Mouse (Mus musculus) CH12.LX (cell line): ENCODE results near the gene Olfr1006. TPM values are rescaled to one million over a fixed set of nuclear protein-coding genes. Genes with fewer than 3 reads are reported as not detected.

Source experiments
- DNase-seq: peaks from one replicate; pipeline ENCODE4 v3.0.0-alpha.2; 2013; ENCODE audit errors: extremely low read depth
- H3K27ac ChIP-seq: 2 replicates; pipeline ENCODE4 v1.5.1; 2012; ENCODE audit warnings: low read depth, mild to moderate bottlenecking, control low read depth, moderate library complexity; ENCODE audit not compliant: insufficient read depth
- H3K27me3 ChIP-seq: replicated peaks from 2 replicates; pipeline ENCODE3; 2012; ENCODE audit warnings: inconsistent platforms
- H3K36me3 ChIP-seq, 2 experiments: replicated peaks in 1 of 2; 2 replicates each; pipeline versions ENCODE3 to v1.6.1; 2012; ENCODE audit warnings: inconsistent platforms in 1 of 2, low read length in 1 of 2, mild to moderate bottlenecking in 1 of 2, mixed read lengths in 1 of 2, moderate library complexity in 1 of 2; ENCODE audit not compliant: control insufficient read depth in 1 of 2, insufficient read depth in 1 of 2
- H3K4me1 ChIP-seq, 2 experiments: 2 replicates each; pipeline ENCODE4 v1.6.1; 2012; ENCODE audit warnings: inconsistent platforms in 1 of 2, moderate library complexity in 1 of 2; ENCODE audit not compliant: insufficient read depth in 2 of 2, control insufficient read depth in 1 of 2
- H3K4me2 ChIP-seq: 2 replicates; pipeline ENCODE4 v1.6.1; 2012; ENCODE audit warnings: low read depth, mild to moderate bottlenecking, control low read depth; ENCODE audit not compliant: poor library complexity, insufficient read depth, severe bottlenecking
- H3K4me3 ChIP-seq, 3 experiments: fragments of 150-350 bp in 1 of 3; sonication (generic) in 1 of 3; replicated peaks in 1 of 3; 2 replicates each; pipeline versions ENCODE3 to v1.5.1; 2011 to 2012; ENCODE audit warnings: low read depth in 2 of 3, low read length in 2 of 3, mild to moderate bottlenecking in 2 of 3, moderate library complexity in 2 of 3, control low read depth in 1 of 3, improper control_type of control experiment in 1 of 3, inconsistent platforms in 1 of 3, mixed read lengths in 1 of 3; ENCODE audit not compliant: poor library complexity in 1 of 3
- H3K79me2 ChIP-seq: replicated peaks from 2 replicates; pipeline ENCODE4 v1.6.1; 2012; ENCODE audit warnings: mild to moderate bottlenecking, moderate library complexity; ENCODE audit not compliant: control insufficient read depth, poor library complexity, insufficient read depth, severe bottlenecking; ENCODE audit errors: extremely low read depth
- H3K9ac ChIP-seq: 2 replicates; pipeline ENCODE4 v1.6.1; 2012; ENCODE audit warnings: low read depth, mild to moderate bottlenecking, control low read depth, moderate library complexity; ENCODE audit not compliant: insufficient read depth
- H3K9me3 ChIP-seq: replicated peaks from 2 replicates; pipeline ENCODE3; 2012; ENCODE audit warnings: low read length, inconsistent platforms, mixed read lengths
- BHLHE40 ChIP-seq: IDR thresholded peaks from 2 replicates; pipeline ENCODE4 v1.6.1; 2011; ENCODE audit warnings: mild to moderate bottlenecking, low read depth, low read length, improper control_type of control experiment
- CTCF ChIP-seq, 2 experiments: IDR thresholded peaks in 1 of 2; conservative IDR thresholded peaks in 1 of 2; 2 replicates each; pipeline ENCODE4 v1.5.1; 2011 to 2012; ENCODE audit warnings: low read depth in 2 of 2, low read length in 2 of 2, improper control_type of control experiment in 1 of 2, inconsistent platforms in 1 of 2, mild to moderate bottlenecking in 1 of 2, moderate library complexity in 1 of 2
- ELF1 ChIP-seq: IDR thresholded peaks from 2 replicates; pipeline ENCODE4 v1.6.1; 2014; ENCODE audit warnings: low read depth, mild to moderate bottlenecking, inconsistent platforms, low read length, improper control_type of control experiment
- IRF4 ChIP-seq: IDR thresholded peaks from 2 replicates; pipeline ENCODE4 v1.6.1; 2014; ENCODE audit warnings: low read depth, mild to moderate bottlenecking, inconsistent platforms, low read length, improper control_type of control experiment
- MAZ ChIP-seq: IDR thresholded peaks from 2 replicates; pipeline ENCODE4 v1.6.1; 2012; ENCODE audit warnings: low read depth, mild to moderate bottlenecking, inconsistent platforms, low read length, improper control_type of control experiment, moderate library complexity
- MXI1 ChIP-seq: IDR thresholded peaks from 2 replicates; pipeline ENCODE4 v1.6.1; 2011; ENCODE audit warnings: mild to moderate bottlenecking, low read depth, low read length, improper control_type of control experiment
- dilution Hi-C: fragments of 300-500 bp; cut with MboI; formaldehyde crosslinking; loops from 2 replicates; pipeline ENCODE4 v1.14.3; 2020; ENCODE audit warnings: low sequenced_read_pairs; ENCODE audit not compliant: extremely low pct_unique_long_range_greater_than_20kb, extremely low pct_ligation_motif_present
- in situ Hi-C: fragments of 300-500 bp; cut with MboI; formaldehyde crosslinking; loops from 3 replicates; pipeline ENCODE4 v1.14.3; 2019; ENCODE audit warnings: low sequenced_read_pairs, low pct_ligation_motif_present, low pct_unique_long_range_greater_than_20kb, mixed read lengths
- polyA plus RNA-seq: library from polyadenylated mRNA; unstranded; fragments of >175 nt; gene quantifications from 2 replicates; pipeline ENCODE4 v1.2.1, GENCODE M21; 2012; ENCODE audit warnings: low read depth; ENCODE audit not compliant: insufficient read length
- total RNA-seq, 2 experiments: library from RNA; depleted of rRNA; stranded (reverse); fragments of 300-350 nt in 1 of 2; fragments of >200 nt in 1 of 2; gene quantifications; 2 replicates each; pipeline ENCODE4 v1.2.3; 2012 to 2014

Gene Olfr1006
- total and polyA plus RNA-seq, 3 experiments = not detected

GRCm38 (mm10) chr2:85650604-85651003 lies 28.0 kb downstream of the Olfr1006 start, which contains the start of gene Olfr1002:
TSS of gene Olfr1002 (minus strand) at chr2:85650704.
- in situ Hi-C loops = no loop called here
- Histone ChIP-seq H3K79me2 (no peaks in the 10 kb centered on the region), H3K27me3 (no peaks in the 10 kb centered on the region), H3K27ac (no peak within 1 kb of the TSS), H3K4me1 (no peaks in the 10 kb centered on the region), H3K9me3 (no peaks in the 10 kb centered on the region), H3K4me3 (no peak within 1 kb of the TSS), H3K9ac (no peak within 1 kb of the TSS), H3K36me3 (no peaks in the 10 kb centered on the region), H3K4me2 (no peak within 1 kb of the TSS)
- DNase-seq = no peak
- dilution Hi-C loops = no loop called here
- TF ChIP-seq MAZ (no peak), ELF1 (no peak), CTCF (conservative IDR thresholded peaks at IDR 0.05 in 1 of 2, IDR thresholded peaks at IDR 0.05 in 1 of 2; ENCODE audit: low read depth in 2 of 2, low read length in 2 of 2) (no peak), IRF4 (no peak), MXI1 (no peak), BHLHE40 (no peak)

Other genes starting within 250 kb of the Olfr1006 start
Only the 20 nearest of the 23 such genes appear.
- gene Olfr995, start 235.1 kb downstream of the Olfr1006 start, total RNA-seq (2012; rRNA removed) = not detected in 2 replicates
- gene Olfr995, start 235.1 kb downstream of the Olfr1006 start, total RNA-seq (2014; rRNA removed) = not detected in 2 replicates
- gene Olfr995, start 235.1 kb downstream of the Olfr1006 start, polyA plus RNA-seq = not detected in 2 replicates
- not detected in 2 replicates for gene 4833423E24Rik, start 159.7 kb downstream of the Olfr1006 start, total RNA-seq (2012; rRNA removed)
- not detected in 2 replicates for gene 4833423E24Rik, start 159.7 kb downstream of the Olfr1006 start, total RNA-seq (2014; rRNA removed)
- not detected in 2 replicates for gene 4833423E24Rik, start 159.7 kb downstream of the Olfr1006 start, polyA plus RNA-seq
- gene Olfr996, start 99.6 kb downstream of the Olfr1006 start, total RNA-seq (2012; rRNA removed) = not detected in 2 replicates
- not detected in 2 replicates for gene Olfr996, start 99.6 kb downstream of the Olfr1006 start, total RNA-seq (2014; rRNA removed)
- not detected in 2 replicates for gene Olfr996, start 99.6 kb downstream of the Olfr1006 start, polyA plus RNA-seq
- gene Olfr998, start 89.8 kb downstream of the Olfr1006 start, total RNA-seq (2012; rRNA removed) = not detected in 2 replicates
- gene Olfr998, start 89.8 kb downstream of the Olfr1006 start, total RNA-seq (2014; rRNA removed) = not detected in 2 replicates
- gene Olfr998, start 89.8 kb downstream of the Olfr1006 start, polyA plus RNA-seq = not detected in 2 replicates
- gene Olfr1000, start 66.9 kb downstream of the Olfr1006 start, total RNA-seq (2012; rRNA removed) = not detected in 2 replicates
- gene Olfr1000, start 66.9 kb downstream of the Olfr1006 start, total RNA-seq (2014; rRNA removed) = not detected in 2 replicates
- gene Olfr1000, start 66.9 kb downstream of the Olfr1006 start, polyA plus RNA-seq = not detected in 2 replicates
- not detected in 2 replicates for gene Olfr1002, start 28.1 kb downstream of the Olfr1006 start, total RNA-seq (2012; rRNA removed)
- gene Olfr1002, start 28.1 kb downstream of the Olfr1006 start, total RNA-seq (2014; rRNA removed) = not detected in 2 replicates
- gene Olfr1002, start 28.1 kb downstream of the Olfr1006 start, polyA plus RNA-seq = not detected in 2 replicates
- not detected in 2 replicates for gene Olfr154, start 14.3 kb downstream of the Olfr1006 start, total RNA-seq (2012; rRNA removed)
- not detected in 2 replicates for gene Olfr154, start 14.3 kb downstream of the Olfr1006 start, total RNA-seq (2014; rRNA removed)
- not detected in 2 replicates for gene Olfr154, start 14.3 kb downstream of the Olfr1006 start, polyA plus RNA-seq
- gene Olfr1008, start 10.7 kb upstream of the Olfr1006 start, total RNA-seq (2012; rRNA removed) = not detected in 2 replicates
- not detected in 2 replicates for gene Olfr1008, start 10.7 kb upstream of the Olfr1006 start, total RNA-seq (2014; rRNA removed)
- gene Olfr1008, start 10.7 kb upstream of the Olfr1006 start, polyA plus RNA-seq = not detected in 2 replicates
- gene Olfr1009, start 36.7 kb upstream of the Olfr1006 start, total RNA-seq (2012; rRNA removed) = not detected in 2 replicates
- not detected in 2 replicates for gene Olfr1009, start 36.7 kb upstream of the Olfr1006 start, total RNA-seq (2014; rRNA removed)
- gene Olfr1009, start 36.7 kb upstream of the Olfr1006 start, polyA plus RNA-seq = not detected in 2 replicates
- not detected in 2 replicates for gene Olfr1012, start 84.0 kb upstream of the Olfr1006 start, total RNA-seq (2012; rRNA removed)
- gene Olfr1012, start 84.0 kb upstream of the Olfr1006 start, total RNA-seq (2014; rRNA removed) = not detected in 2 replicates
- not detected in 2 replicates for gene Olfr1012, start 84.0 kb upstream of the Olfr1006 start, polyA plus RNA-seq
- not detected in 2 replicates for gene Olfr1013, start 88.3 kb upstream of the Olfr1006 start, total RNA-seq (2012; rRNA removed)
- gene Olfr1013, start 88.3 kb upstream of the Olfr1006 start, total RNA-seq (2014; rRNA removed) = not detected in 2 replicates
- not detected in 2 replicates for gene Olfr1013, start 88.3 kb upstream of the Olfr1006 start, polyA plus RNA-seq
- gene Olfr1014, start 93.9 kb upstream of the Olfr1006 start, total RNA-seq (2012; rRNA removed) = not detected in 2 replicates
- gene Olfr1014, start 93.9 kb upstream of the Olfr1006 start, total RNA-seq (2014; rRNA removed) = not detected in 2 replicates
- not detected in 2 replicates for gene Olfr1014, start 93.9 kb upstream of the Olfr1006 start, polyA plus RNA-seq
- gene Olfr1015, start 103.2 kb upstream of the Olfr1006 start, total RNA-seq (2012; rRNA removed) = not detected in 2 replicates
- gene Olfr1015, start 103.2 kb upstream of the Olfr1006 start, total RNA-seq (2014; rRNA removed) = not detected in 2 replicates
- not detected in 2 replicates for gene Olfr1015, start 103.2 kb upstream of the Olfr1006 start, polyA plus RNA-seq
- gene Olfr1016, start 123.8 kb upstream of the Olfr1006 start, total RNA-seq (2012; rRNA removed) = not detected in 2 replicates
- not detected in 2 replicates for gene Olfr1016, start 123.8 kb upstream of the Olfr1006 start, total RNA-seq (2014; rRNA removed)
- not detected in 2 replicates for gene Olfr1016, start 123.8 kb upstream of the Olfr1006 start, polyA plus RNA-seq
- not detected in 2 replicates for gene Olfr1018, start 139.7 kb upstream of the Olfr1006 start, total RNA-seq (2012; rRNA removed)
- gene Olfr1018, start 139.7 kb upstream of the Olfr1006 start, total RNA-seq (2014; rRNA removed) = not detected in 2 replicates
- gene Olfr1018, start 139.7 kb upstream of the Olfr1006 start, polyA plus RNA-seq = not detected in 2 replicates
- gene Olfr1019, start 166.7 kb upstream of the Olfr1006 start, total RNA-seq (2012; rRNA removed) = not detected in 2 replicates
- not detected in 2 replicates for gene Olfr1019, start 166.7 kb upstream of the Olfr1006 start, total RNA-seq (2014; rRNA removed)
- gene Olfr1019, start 166.7 kb upstream of the Olfr1006 start, polyA plus RNA-seq = not detected in 2 replicates
- gene Olfr1020, start 168.3 kb upstream of the Olfr1006 start, total RNA-seq (2012; rRNA removed) = not detected in 2 replicates
- gene Olfr1020, start 168.3 kb upstream of the Olfr1006 start, total RNA-seq (2014; rRNA removed) = not detected in 2 replicates
- gene Olfr1020, start 168.3 kb upstream of the Olfr1006 start, polyA plus RNA-seq = not detected in 2 replicates
- not detected in 2 replicates for gene Olfr1022, start 189.8 kb upstream of the Olfr1006 start, total RNA-seq (2012; rRNA removed)
- gene Olfr1022, start 189.8 kb upstream of the Olfr1006 start, total RNA-seq (2014; rRNA removed) = not detected in 2 replicates
- not detected in 2 replicates for gene Olfr1022, start 189.8 kb upstream of the Olfr1006 start, polyA plus RNA-seq
- gene Olfr1023, start 206.9 kb upstream of the Olfr1006 start, total RNA-seq (2012; rRNA removed) = not detected in 2 replicates
- gene Olfr1023, start 206.9 kb upstream of the Olfr1006 start, total RNA-seq (2014; rRNA removed) = not detected in 2 replicates
- not detected in 2 replicates for gene Olfr1023, start 206.9 kb upstream of the Olfr1006 start, polyA plus RNA-seq
- not detected in 2 replicates for gene Olfr1024, start 226.3 kb upstream of the Olfr1006 start, total RNA-seq (2012; rRNA removed)
- not detected in 2 replicates for gene Olfr1024, start 226.3 kb upstream of the Olfr1006 start, total RNA-seq (2014; rRNA removed)
- not detected in 2 replicates for gene Olfr1024, start 226.3 kb upstream of the Olfr1006 start, polyA plus RNA-seq